Mouse (Mus musculus): ENCODE data around the gene Sqstm1. TPM values are rescaled to one million over a fixed set of nuclear protein-coding genes. Genes with fewer than 3 reads are reported as not detected.

Sqstm1 gene
- 10 to 100 TPM; 51.8 to 58.9 TPM for polyA plus RNA-seq (2017; shearing (Covaris generic))

GRCm38 (mm10) chr11:50210505-50211151 is at the start of gene Sqstm1, which contains the start of gene Mgat4b:
Gene Sqstm1 (minus strand): TSS chr11:50210827.
Gene Mgat4b (plus strand): TSS chr11:50210890.
- peak; percentile 62 for ATAC-seq

DNA sequence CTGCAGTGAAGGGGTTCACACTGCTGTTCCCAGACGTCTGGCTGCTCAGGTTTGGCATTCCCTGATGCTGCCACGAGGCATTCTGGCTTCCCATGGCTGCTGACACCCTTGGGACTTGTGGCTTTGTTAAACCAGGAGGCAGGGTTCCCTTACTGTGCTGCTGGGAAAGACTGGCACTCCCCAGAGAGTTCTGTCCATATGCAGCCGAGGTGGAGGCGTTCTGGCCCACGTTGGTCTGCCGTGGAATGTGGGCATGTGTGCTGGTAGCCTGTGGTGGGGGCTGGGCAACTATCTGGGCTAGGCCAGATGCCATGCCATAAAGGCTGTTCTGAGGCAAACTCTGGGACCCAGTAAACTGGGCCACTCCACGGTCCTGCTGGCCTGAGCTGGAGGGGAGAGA is 47.7 kb upstream of the Sqstm1 start:
- ATAC-seq: no peak

- no peak for ATAC-seq
Observed at GRCm38 (mm10) chr11:50256615-50257014, 46.0 kb upstream of the Sqstm1 start.

DNA sequence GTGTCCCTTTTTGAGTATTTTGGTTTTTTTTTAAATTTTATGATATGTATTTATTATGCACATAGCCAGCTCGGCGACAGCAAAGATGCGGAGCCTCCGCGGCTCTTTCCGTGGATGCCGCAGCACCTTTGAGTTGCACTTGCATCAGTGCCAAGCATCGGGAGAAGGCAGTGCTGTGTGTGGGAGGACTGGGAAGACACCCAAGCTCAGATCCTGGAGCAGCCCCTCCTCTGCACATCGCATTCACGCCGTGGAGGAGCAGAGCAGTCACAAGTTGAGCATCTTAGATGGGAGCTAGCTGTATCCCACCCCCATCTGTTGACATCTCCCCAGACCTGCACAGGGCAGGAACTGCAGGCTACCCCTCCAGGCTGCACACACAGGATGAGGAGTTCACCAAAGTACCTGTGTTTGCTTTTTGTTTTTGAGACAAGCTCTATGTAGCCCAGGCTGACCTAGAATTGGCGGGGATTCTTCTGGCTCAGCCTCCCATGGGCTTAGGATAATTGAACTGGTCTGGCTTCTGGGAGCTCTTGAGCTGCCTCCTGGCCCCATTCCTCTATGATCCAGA is 43.5 kb upstream of the Sqstm1 start:
- ATAC-seq: no peak

GRCm38 (mm10) chr11:50253393-50253792 is 42.8 kb upstream of the Sqstm1 start:
- no peak for ATAC-seq

DNA sequence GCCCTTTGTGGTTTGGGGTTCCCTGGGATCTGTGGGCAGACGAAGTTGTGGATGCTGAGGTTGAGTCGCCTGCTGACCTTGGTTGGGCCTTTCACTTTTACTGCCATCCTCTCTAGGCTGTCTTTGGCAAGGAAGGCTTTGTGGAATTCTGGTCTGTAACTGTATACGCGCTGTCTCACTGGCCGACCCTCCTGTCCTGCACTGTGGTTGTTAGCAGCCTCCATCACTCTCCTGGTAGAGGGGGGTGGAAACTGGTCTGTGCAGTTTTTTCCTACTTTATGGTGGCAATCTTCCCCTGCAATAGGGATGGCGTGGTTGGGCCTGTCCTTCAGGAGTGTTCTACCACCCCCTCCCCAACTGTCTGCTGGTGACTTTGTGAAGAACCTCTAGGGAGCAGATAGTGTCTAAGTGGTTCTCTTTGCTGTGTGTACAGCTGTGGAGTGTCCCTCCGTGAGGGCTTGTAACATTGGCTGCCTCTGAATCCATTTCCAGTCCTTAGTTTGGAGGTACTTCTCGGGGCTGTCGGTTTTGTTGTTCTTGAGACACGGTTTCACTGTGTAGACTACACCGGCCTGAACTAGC is 42.1 kb upstream of the Sqstm1 start:
- ATAC-seq: no peak

GRCm38 (mm10) chr11:50252166-50252565 is 41.5 kb upstream of the Sqstm1 start:
- no peak for ATAC-seq

DNA sequence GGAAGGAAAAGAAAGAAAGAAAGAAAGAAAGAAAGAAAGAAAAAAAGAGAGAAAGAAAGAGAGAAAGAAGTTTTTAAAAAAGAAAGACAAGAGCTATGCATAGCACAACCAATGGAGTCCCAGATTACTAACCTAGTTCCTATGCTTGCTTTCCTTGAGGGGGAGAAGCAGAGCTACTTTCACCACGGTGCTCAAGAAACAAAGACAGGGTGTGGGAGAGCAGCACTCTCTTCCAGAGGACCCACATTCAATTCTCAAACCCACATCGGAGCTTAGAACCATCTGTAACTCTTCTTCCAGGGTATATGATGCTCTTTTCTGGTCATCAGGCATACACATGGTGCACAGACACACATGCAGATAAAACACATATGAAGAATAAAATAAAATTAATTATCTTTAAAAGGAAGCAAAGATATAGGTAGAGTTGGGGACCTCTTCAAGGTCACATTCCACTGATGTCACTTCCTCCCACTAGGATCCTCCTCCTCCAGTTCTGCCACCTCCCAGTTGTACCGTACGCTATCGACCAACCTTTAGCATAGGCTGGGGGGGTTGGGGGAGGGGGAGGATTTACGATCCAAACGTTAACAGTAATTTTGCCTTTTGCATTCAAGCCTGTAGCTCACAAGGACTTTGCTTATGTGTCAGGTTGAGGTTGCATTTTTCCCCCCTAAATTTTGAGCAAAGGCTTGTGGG is 38.0 kb upstream of the Sqstm1 start:
- ATAC-seq: no peak

DNA sequence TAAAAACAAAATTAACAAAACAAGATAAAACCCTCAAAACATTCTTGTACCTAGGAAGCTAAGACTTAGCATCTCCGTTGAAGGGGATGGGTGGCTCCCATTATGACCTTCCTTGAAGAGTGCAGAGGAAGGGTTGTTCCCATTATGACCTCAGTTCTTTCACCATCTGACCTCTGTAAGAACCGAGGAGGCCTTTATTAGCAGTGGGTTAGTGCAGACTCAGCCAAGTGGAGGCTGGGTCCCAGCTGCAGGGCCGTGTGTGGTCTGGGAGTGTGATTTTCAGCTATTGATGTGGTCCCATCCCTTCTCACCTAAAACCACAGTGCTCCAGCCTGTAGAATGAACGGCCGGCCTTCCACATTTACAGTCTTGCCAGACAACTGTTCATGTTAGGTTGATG is 34.6 kb upstream of the Sqstm1 start:
- no peak for ATAC-seq

GRCm38 (mm10) chr11:50243926-50244325 is 33.3 kb upstream of the Sqstm1 start:
- ATAC-seq: no peak

- ATAC-seq: no peak
Observed at GRCm38 (mm10) chr11:50240235-50240911, 29.7 kb upstream of the Sqstm1 start.

GRCm38 (mm10) chr11:50238821-50239791 is 28.5 kb upstream of the Sqstm1 start:
- ATAC-seq: no peak

GRCm38 (mm10) chr11:50238324-50238723 is 27.7 kb upstream of the Sqstm1 start, which contains the start of gene Ltc4s:
Gene Ltc4s (minus strand): TSS chr11:50238616.
- ATAC-seq: no peak

GRCm38 (mm10) chr11:50236937-50237835 is 26.6 kb upstream of the Sqstm1 start:
- peak; percentile 6 for ATAC-seq

DNA sequence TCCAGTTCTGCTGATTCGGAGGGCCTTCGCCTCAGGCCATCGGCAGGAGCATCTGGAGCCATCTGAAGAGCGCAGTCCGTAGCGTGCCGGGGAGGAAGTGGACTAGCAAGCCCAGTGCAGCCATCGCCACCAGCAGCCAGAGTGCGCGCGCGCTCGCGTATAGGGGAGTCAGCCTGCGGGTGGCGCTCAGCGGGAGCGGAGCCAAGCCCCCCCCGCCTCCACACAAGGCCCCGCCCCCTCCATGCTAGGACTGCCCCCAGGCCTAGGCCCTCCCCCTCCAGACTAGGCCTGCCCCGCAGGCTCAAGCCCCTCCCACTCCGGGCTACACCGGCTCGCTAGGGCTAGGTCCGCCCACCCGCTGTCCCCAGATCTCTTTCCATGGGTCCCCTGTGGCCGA is 25.9 kb upstream of the Sqstm1 start:
- peak; percentile 91 for ATAC-seq

- no peak for ATAC-seq
Observed at GRCm38 (mm10) chr11:50234606-50235005, 24.0 kb upstream of the Sqstm1 start.

- no peak for ATAC-seq
Observed at GRCm38 (mm10) chr11:50233993-50234392, 23.4 kb upstream of the Sqstm1 start.

- ATAC-seq: no peak
Observed at GRCm38 (mm10) chr11:50233022-50233421, 22.4 kb upstream of the Sqstm1 start.

DNA sequence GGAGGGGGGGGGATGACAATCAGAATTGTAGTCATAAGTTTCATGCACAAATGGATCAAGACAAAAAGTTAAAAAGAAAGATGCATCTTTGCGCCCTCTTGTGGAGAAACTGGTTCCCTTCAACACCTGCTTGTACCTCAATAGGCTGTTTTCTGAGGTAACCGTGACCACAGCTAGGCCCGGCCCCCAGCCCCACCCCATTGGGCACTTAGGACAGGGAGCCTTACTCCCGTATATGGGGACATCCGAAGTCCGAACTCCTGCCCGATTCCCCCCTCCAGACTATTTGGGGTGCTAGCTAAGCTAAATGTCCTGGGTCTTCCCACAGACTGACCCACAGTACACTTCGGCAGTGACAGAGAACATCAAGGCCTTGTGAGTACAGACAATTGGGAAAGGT is 20.8 kb upstream of the Sqstm1 start:
- peak; percentile 51 for ATAC-seq

- ATAC-seq: peak; percentile 29
Observed at GRCm38 (mm10) chr11:50230481-50231304, 20.1 kb upstream of the Sqstm1 start.

Measured in activated CD4-positive, CD25-positive, alpha-beta regulatory T cell, adult 4 months (primary cell).